Mouse (Mus musculus) megakaryocyte, embryonic 14.5 days (primary cell): ENCODE data around the gene Ube2o.

Experiments used
- FLI1 ChIP-seq: IDR thresholded peaks from 2 replicates; pipeline ENCODE4 v1.6.1; 2012; ENCODE audit warnings: low read length, inconsistent platforms, mixed read lengths
- GATA1 ChIP-seq: IDR thresholded peaks from 3 replicates; pipeline ENCODE4 v1.6.1; 2012; ENCODE audit warnings: mixed read lengths, low read length, inconsistent platforms, borderline replicate concordance

DNA sequence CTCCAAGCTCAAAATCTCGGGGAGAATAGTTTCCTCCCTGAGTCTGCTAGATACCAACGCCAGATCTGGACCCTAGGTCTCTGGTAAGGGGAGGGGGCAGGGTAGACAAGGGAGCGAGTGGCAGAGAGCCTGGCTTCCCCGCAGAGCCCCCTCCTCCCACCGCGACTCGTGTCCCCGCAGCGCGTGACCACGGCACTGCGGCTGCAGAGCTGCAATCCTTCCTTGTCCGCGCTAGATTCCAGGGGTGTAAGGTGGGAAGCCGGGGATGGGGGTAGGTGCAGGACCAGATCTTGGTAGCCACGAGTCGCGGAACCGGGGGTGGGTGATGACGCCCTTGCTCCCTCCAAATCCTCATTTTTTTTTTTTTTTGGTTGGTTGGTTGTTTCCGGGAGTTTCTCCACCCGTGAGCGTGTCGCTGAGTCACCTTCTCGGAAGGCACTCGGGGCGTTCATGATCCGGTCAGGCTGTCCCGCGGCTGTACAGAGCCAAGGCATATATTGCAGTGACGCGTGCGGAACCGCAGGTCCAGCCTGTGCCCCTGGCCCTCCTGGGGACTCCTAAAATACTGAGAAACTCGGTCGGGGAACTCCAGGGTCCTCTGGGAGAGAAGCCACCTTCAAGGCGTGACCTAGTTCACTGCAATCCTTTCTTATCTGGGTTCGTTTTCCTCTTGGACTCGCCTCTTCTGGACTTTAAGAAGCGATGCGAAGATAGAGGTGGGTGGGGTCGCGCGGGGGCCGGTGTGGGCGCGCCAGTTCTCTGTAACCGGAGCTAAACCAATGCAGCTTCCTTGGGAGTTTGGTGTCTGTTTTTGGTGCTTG is 49.7 kb downstream of the Ube2o start:
- TF ChIP-seq FLI1 (no peak), GATA1 (no peak)
